Comparison of ENCODE assay signal across 21 mouse cellular contexts in genomic region chr5:39855685-39856615, GRCm38 (mm10).
DNase-seq lines count a peak whose midpoint lies in the region; ATAC-seq and TF ChIP-seq lines count a peak whose summit lies in the region.
"Had no signal": no experiment of that assay in that cellular context is flagged by ENCODE, and none has a peak within 500 bp of the region (broad histone marks: within the 10 kb centered on the region; RNA-seq: fewer than 3 reads in every experiment).

No protein-coding gene starts in this region.

- H3K4me2 ChIP-seq in forebrain, embryonic 12.5 days, result no peak overlapping the region
- H3K4me2 ChIP-seq in forebrain, postnatal 0 days (ENCODE audit: low read depth), result no peak overlapping the region
- H3K4me2 ChIP-seq in midbrain, postnatal 0 days (ENCODE audit: low read depth, low read length, poor library complexity, severe bottlenecking), result no peak overlapping the region
- no peak overlapping the region for H3K4me2 ChIP-seq in hindbrain, embryonic 14.5 days (replicated peaks)
- H3K4me2 ChIP-seq in midbrain, embryonic 16.5 days (ENCODE audit: low read length), result no peak overlapping the region
- H3K4me2 ChIP-seq: embryonic facial prominence, embryonic 13.5 days; kidney, embryonic 15.5 days; limb, embryonic 13.5 days; liver, embryonic 13.5 days had no signal

- H3K27me3 ChIP-seq in forebrain, embryonic 12.5 days, result no peaks in the 10 kb centered on the region
- no peaks in the 10 kb centered on the region for H3K27me3 ChIP-seq in forebrain, postnatal 0 days (ENCODE audit: insufficient read depth, low read length)
- H3K27me3 ChIP-seq in midbrain, embryonic 10.5 days (ENCODE audit: low read depth, poor library complexity, severe bottlenecking), result no peaks in the 10 kb centered on the region
- no peaks in the 10 kb centered on the region for H3K27me3 ChIP-seq in midbrain, postnatal 0 days (ENCODE audit: insufficient read depth, low read length)
- no peaks in the 10 kb centered on the region for H3K27me3 ChIP-seq in hindbrain, embryonic 14.5 days (ENCODE audit: control insufficient read depth, insufficient read depth, low read length)
- H3K27me3 ChIP-seq in midbrain, embryonic 16.5 days (ENCODE audit: control insufficient read depth, insufficient read depth, low read depth, low read length), result no peaks in the 10 kb centered on the region
- H3K27me3 ChIP-seq: CH12.LX; embryonic facial prominence, embryonic 13.5 days; kidney, embryonic 15.5 days; limb, embryonic 13.5 days; liver, embryonic 13.5 days; megakaryocyte, embryonic 14.5 days had no signal

- ATAC-seq in forebrain, embryonic 12.5 days (ENCODE audit: low FRiP score), result peak; percentile 27; the same call in 1 of the 2 replicates
- no peak for ATAC-seq in forebrain, postnatal 0 days
- ATAC-seq in midbrain, postnatal 0 days (ENCODE audit: low FRiP score), result no peak
- no peak; the same call in 1 of the 2 replicates for ATAC-seq in hindbrain, embryonic 14.5 days (ENCODE audit: low FRiP score)
- ATAC-seq in midbrain, embryonic 16.5 days, result peak; percentile 8; the same call in 1 of the 2 replicates
- ATAC-seq in erythroblast, adult 5-6 weeks (replicated peaks; ENCODE audit: low FRiP score, poor library complexity, severe bottlenecking), result no peak
- ATAC-seq: intestine, embryonic 16.5 days had no signal

- H3K27ac ChIP-seq in forebrain, embryonic 12.5 days, result peak overlapping the region; percentile 57; the same call in 1 of the 2 replicates
- no peak overlapping the region for H3K27ac ChIP-seq in forebrain, postnatal 0 days (ENCODE audit: low read depth, low read length)
- H3K27ac ChIP-seq in midbrain, embryonic 10.5 days (replicated peaks), result peak overlapping the region; percentile 19; the same call in 1 of the 2 replicates
- H3K27ac ChIP-seq in midbrain, postnatal 0 days (ENCODE audit: low read depth, low read length), result no peak overlapping the region
- H3K27ac ChIP-seq in hindbrain, embryonic 14.5 days, result peak overlapping the region; percentile 59; the same call in 1 of the 2 replicates
- peak overlapping the region; percentile 33; the same call in 1 of the 2 replicates for H3K27ac ChIP-seq in midbrain, embryonic 16.5 days (ENCODE audit: low read length)
- H3K27ac ChIP-seq: embryonic facial prominence, embryonic 13.5 days; kidney, embryonic 15.5 days; limb, embryonic 13.5 days; liver, embryonic 13.5 days had no signal

- H3K36me3 ChIP-seq in forebrain, embryonic 12.5 days (replicated peaks), result no peaks in the 10 kb centered on the region
- H3K36me3 ChIP-seq in forebrain, postnatal 0 days (ENCODE audit: insufficient read depth), result no peaks in the 10 kb centered on the region
- no peaks in the 10 kb centered on the region for H3K36me3 ChIP-seq in midbrain, embryonic 10.5 days
- H3K36me3 ChIP-seq in midbrain, postnatal 0 days (ENCODE audit: insufficient read depth, low read length), result no peaks in the 10 kb centered on the region
- no peaks in the 10 kb centered on the region for H3K36me3 ChIP-seq in hindbrain, embryonic 14.5 days (replicated peaks; ENCODE audit: control insufficient read depth, insufficient read depth)
- no peaks in the 10 kb centered on the region for H3K36me3 ChIP-seq in midbrain, embryonic 16.5 days (ENCODE audit: control insufficient read depth, insufficient read depth, low read length)
- H3K36me3 ChIP-seq: embryonic facial prominence, embryonic 13.5 days; kidney, embryonic 15.5 days; limb, embryonic 13.5 days; liver, embryonic 13.5 days had no signal

- no peaks in the 10 kb centered on the region for H3K9me3 ChIP-seq in forebrain, embryonic 12.5 days
- no peaks in the 10 kb centered on the region for H3K9me3 ChIP-seq in forebrain, postnatal 0 days (ENCODE audit: low read length)
- no peaks in the 10 kb centered on the region for H3K9me3 ChIP-seq in midbrain, embryonic 10.5 days (replicated peaks)
- H3K9me3 ChIP-seq in midbrain, postnatal 0 days (ENCODE audit: low read length), result no peaks in the 10 kb centered on the region
- H3K9me3 ChIP-seq in hindbrain, embryonic 14.5 days (ENCODE audit: control insufficient read depth, low read length), result no peaks in the 10 kb centered on the region
- no peaks in the 10 kb centered on the region for H3K9me3 ChIP-seq in midbrain, embryonic 16.5 days (replicated peaks; ENCODE audit: control insufficient read depth, low read length, poor library complexity, severe bottlenecking)
- H3K9me3 ChIP-seq: embryonic facial prominence, embryonic 13.5 days; kidney, embryonic 15.5 days; limb, embryonic 13.5 days; liver, embryonic 13.5 days; megakaryocyte, embryonic 14.5 days had no signal

- DNase-seq in forebrain, postnatal 0 days, result no peak
- no peak for DNase-seq in midbrain, embryonic 10.5 days (ENCODE audit: low spot score)
- DNase-seq in midbrain, postnatal 0 days (ENCODE audit: low spot score), result no peak
- no peak for DNase-seq in hindbrain, embryonic 14.5 days (ENCODE audit: low spot score)
- no peak for DNase-seq in layer of hippocampus, adult 9-11 months
- DNase-seq: adrenal gland, postnatal 25 days; cerebellum, adult 11-12 months; cerebellum, postnatal 14 days; gastrocnemius, postnatal 36 days; liver, embryonic 13.5 days; lung, postnatal 10 days; thymus, postnatal 4 days had no signal

- whole genome bisulfite sequencing in forebrain, embryonic 12.5 days, result 51% methylated on average over 7 of the region's 7 CpGs
- WGBS in forebrain, postnatal 0 days, result 42% methylated on average over 7 of the region's 7 CpGs
- WGBS in midbrain, embryonic 10.5 days, result 83% methylated on average over 7 of the region's 7 CpGs
- 56% methylated on average over 7 of the region's 7 CpGs for whole genome bisulfite sequencing in midbrain, postnatal 0 days
- 51% methylated on average over 7 of the region's 7 CpGs for WGBS in hindbrain, embryonic 14.5 days
- 52% methylated on average over 7 of the region's 7 CpGs for WGBS in midbrain, embryonic 16.5 days

- no peak for TF ChIP-seq CTCF in forebrain, postnatal 0 days (IDR thresholded peaks at IDR 0.05; ENCODE audit: low read depth)
- no peak for TF ChIP-seq CTCF in midbrain, postnatal 0 days (IDR thresholded peaks at IDR 0.05)

- H3K9ac ChIP-seq in forebrain, embryonic 12.5 days, result no peak overlapping the region
- H3K9ac ChIP-seq in forebrain, postnatal 0 days, result no peak overlapping the region
- H3K9ac ChIP-seq in midbrain, postnatal 0 days (replicated peaks; ENCODE audit: low read length, poor library complexity, severe bottlenecking), result no peak overlapping the region
- H3K9ac ChIP-seq in hindbrain, embryonic 14.5 days, result no peak overlapping the region
- no peak overlapping the region for H3K9ac ChIP-seq in midbrain, embryonic 16.5 days (ENCODE audit: low read depth, low read length)
- H3K9ac ChIP-seq: embryonic facial prominence, embryonic 13.5 days; kidney, embryonic 15.5 days; limb, embryonic 13.5 days; liver, embryonic 13.5 days had no signal

- H3K4me1 ChIP-seq in forebrain, embryonic 12.5 days, result peaks cover 10% of the 10 kb centered on the region
- no peaks in the 10 kb centered on the region for H3K4me1 ChIP-seq in forebrain, postnatal 0 days (ENCODE audit: insufficient read depth)
- H3K4me1 ChIP-seq in midbrain, embryonic 10.5 days, result peaks cover 11% of the 10 kb centered on the region
- H3K4me1 ChIP-seq in midbrain, postnatal 0 days (ENCODE audit: insufficient read depth, low read length), result no peaks in the 10 kb centered on the region; the same call in 1 of the 2 replicates
- peaks cover 6% of the 10 kb centered on the region; the same call in 1 of the 2 replicates for H3K4me1 ChIP-seq in hindbrain, embryonic 14.5 days (replicated peaks; ENCODE audit: control insufficient read depth, insufficient read depth, low read length)
- H3K4me1 ChIP-seq in midbrain, embryonic 16.5 days (ENCODE audit: control insufficient read depth, insufficient read depth, low read length), result 0 out of 2 replicates have a peak, but pooled peaks cover 2% of the 10 kb centered on the region
- H3K4me1 ChIP-seq: embryonic facial prominence, embryonic 13.5 days; kidney, embryonic 15.5 days; limb, embryonic 13.5 days; liver, embryonic 13.5 days; megakaryocyte, embryonic 14.5 days had no signal

- no peak overlapping the region for H3K4me3 ChIP-seq in forebrain, embryonic 12.5 days (replicated peaks)
- H3K4me3 ChIP-seq in forebrain, postnatal 0 days (ENCODE audit: low read depth, low read length), result no peak overlapping the region
- H3K4me3 ChIP-seq in midbrain, embryonic 10.5 days, result no peak overlapping the region
- H3K4me3 ChIP-seq in midbrain, postnatal 0 days (ENCODE audit: low read depth, low read length), result no peak overlapping the region
- H3K4me3 ChIP-seq in hindbrain, embryonic 14.5 days (replicated peaks; ENCODE audit: low read length), result no peak overlapping the region
- H3K4me3 ChIP-seq in midbrain, embryonic 16.5 days (ENCODE audit: low read depth, low read length), result no peak overlapping the region
- H3K4me3 ChIP-seq: embryonic facial prominence, embryonic 13.5 days; kidney, embryonic 15.5 days; limb, embryonic 13.5 days; liver, embryonic 13.5 days; megakaryocyte, embryonic 14.5 days had no signal

Comparison
In these comparisons a context has a peak if more than half of its experiments do, and no peak if none do; other contexts are left out.
1. ATAC-seq: peak in forebrain, embryonic 12.5 days (single experiment) and midbrain, embryonic 16.5 days (single experiment); none in forebrain, postnatal 0 days (single experiment), midbrain, postnatal 0 days (single experiment), hindbrain, embryonic 14.5 days (single experiment) and erythroblast, adult 5-6 weeks (single experiment).
2. H3K27ac ChIP-seq: peak in forebrain, embryonic 12.5 days (single experiment), midbrain, embryonic 10.5 days (single experiment), hindbrain, embryonic 14.5 days (single experiment) and midbrain, embryonic 16.5 days (single experiment); none in forebrain, postnatal 0 days (single experiment) and midbrain, postnatal 0 days (single experiment).